Mouse (Mus musculus): ENCODE data around the gene Twnk.

Twnk gene

GRCm38 (mm10) chr19:45056364-45056763 lies 50.9 kb downstream of the Twnk start:
- Histone ChIP-seq H3K4me3 (replicated peaks; ENCODE audit: low read length) (no peak overlapping the region), H3K9me3 (ENCODE audit: low read length) (no peaks in the 10 kb centered on the region), H3K36me3 (ENCODE audit: insufficient read depth, low read length) (peaks cover 5% of the 10 kb centered on the region; the same call in 1 of the 2 replicates), H3K27me3 (ENCODE audit: insufficient read depth, low read length) (peaks cover 2% of the 10 kb centered on the region; the same call in 1 of the 2 replicates), H3K4me1 (replicated peaks; ENCODE audit: low read depth, low read length) (peaks cover 49% of the 10 kb centered on the region)
- peak; percentile 33 for TF ChIP-seq CTCF (conservative IDR thresholded peaks at IDR 0.05; ENCODE audit: low read length)
- TF ChIP-seq NANOG (IDR thresholded peaks at IDR 0.05; ENCODE audit: borderline replicate concordance, low read length): no peak

GRCm38 (mm10) chr19:45056908-45057698 lies 51.6 kb downstream of the Twnk start:
- no peaks in the 10 kb centered on the region for H3K9me3 ChIP-seq (ENCODE audit: low read length)
- peaks cover 49% of the 10 kb centered on the region for H3K4me1 ChIP-seq (replicated peaks; ENCODE audit: low read depth, low read length)
- H3K27me3 ChIP-seq (ENCODE audit: insufficient read depth, low read length): peaks cover 2% of the 10 kb centered on the region; the same call in 1 of the 2 replicates
- no peak for TF ChIP-seq NANOG (IDR thresholded peaks at IDR 0.05; ENCODE audit: borderline replicate concordance, low read length)
- 0 out of 2 replicates have a peak overlapping the region, but pooled peaks have one; percentile 4 for H3K4me3 ChIP-seq (replicated peaks; ENCODE audit: low read length)
- peaks cover 5% of the 10 kb centered on the region; the same call in 1 of the 2 replicates for H3K36me3 ChIP-seq (ENCODE audit: insufficient read depth, low read length)

GRCm38 (mm10) chr19:45057724-45058112 lies 52.3 kb downstream of the Twnk start:
- Histone ChIP-seq H3K9me3 (ENCODE audit: low read length) (no peaks in the 10 kb centered on the region), H3K27me3 (ENCODE audit: insufficient read depth, low read length) (peaks cover 2% of the 10 kb centered on the region; the same call in 1 of the 2 replicates), H3K4me1 (replicated peaks; ENCODE audit: low read depth, low read length) (peaks cover 49% of the 10 kb centered on the region), H3K36me3 (ENCODE audit: insufficient read depth, low read length) (peaks cover under 1% of the 10 kb centered on the region; the same call in 1 of the 2 replicates), H3K4me3 (replicated peaks; ENCODE audit: low read length) (peak overlapping the region; percentile 85)
- TF ChIP-seq POU5F1 (IDR thresholded peaks at IDR 0.05; ENCODE audit: borderline replicate concordance, low read length) (no peak), CTCF (conservative IDR thresholded peaks at IDR 0.05; ENCODE audit: low read length) (no peak), NANOG (IDR thresholded peaks at IDR 0.05; ENCODE audit: borderline replicate concordance, low read length) (no peak)

- H3K4me3 ChIP-seq (replicated peaks; ENCODE audit: low read length): peak overlapping the region; percentile 85
- peaks cover 2% of the 10 kb centered on the region; the same call in 1 of the 2 replicates for H3K27me3 ChIP-seq (ENCODE audit: insufficient read depth, low read length)
- no peaks in the 10 kb centered on the region for H3K9me3 ChIP-seq (ENCODE audit: low read length)
- TF ChIP-seq CTCF (conservative IDR thresholded peaks at IDR 0.05; ENCODE audit: low read length) (no peak), POU5F1 (IDR thresholded peaks at IDR 0.05; ENCODE audit: borderline replicate concordance, low read length) (no peak), NANOG (IDR thresholded peaks at IDR 0.05; ENCODE audit: borderline replicate concordance, low read length) (no peak)
- H3K4me1 ChIP-seq (replicated peaks; ENCODE audit: low read depth, low read length): peaks cover 46% of the 10 kb centered on the region
- H3K36me3 ChIP-seq (ENCODE audit: insufficient read depth, low read length): no peaks in the 10 kb centered on the region
Measured at GRCm38 (mm10) chr19:45058113-45058839, 52.8 kb downstream of the Twnk start.

- Histone ChIP-seq H3K36me3 (ENCODE audit: insufficient read depth, low read length) (no peaks in the 10 kb centered on the region), H3K27me3 (ENCODE audit: insufficient read depth, low read length) (peaks cover 2% of the 10 kb centered on the region; the same call in 1 of the 2 replicates), H3K4me1 (replicated peaks; ENCODE audit: low read depth, low read length) (peaks cover 42% of the 10 kb centered on the region), H3K9me3 (ENCODE audit: low read length) (no peaks in the 10 kb centered on the region), H3K4me3 (replicated peaks; ENCODE audit: low read length) (peak overlapping the region; percentile 85)
- TF ChIP-seq CTCF (conservative IDR thresholded peaks at IDR 0.05; ENCODE audit: low read length) (no peak), NANOG (IDR thresholded peaks at IDR 0.05; ENCODE audit: borderline replicate concordance, low read length) (no peak), POU5F1 (IDR thresholded peaks at IDR 0.05; ENCODE audit: borderline replicate concordance, low read length) (no peak)
Measured at GRCm38 (mm10) chr19:45058841-45059240, 53.4 kb downstream of the Twnk start.

All from E14TG2a.4 (cell line).